Mouse (Mus musculus): ENCODE results near the gene Shq1. TPM values are rescaled to one million over a fixed set of nuclear protein-coding genes. Genes with fewer than 3 reads are reported as not detected.

Shq1 gene
- polyA plus RNA-seq, 1 experiment from 2014 or later: 8.5 TPM

DNA sequence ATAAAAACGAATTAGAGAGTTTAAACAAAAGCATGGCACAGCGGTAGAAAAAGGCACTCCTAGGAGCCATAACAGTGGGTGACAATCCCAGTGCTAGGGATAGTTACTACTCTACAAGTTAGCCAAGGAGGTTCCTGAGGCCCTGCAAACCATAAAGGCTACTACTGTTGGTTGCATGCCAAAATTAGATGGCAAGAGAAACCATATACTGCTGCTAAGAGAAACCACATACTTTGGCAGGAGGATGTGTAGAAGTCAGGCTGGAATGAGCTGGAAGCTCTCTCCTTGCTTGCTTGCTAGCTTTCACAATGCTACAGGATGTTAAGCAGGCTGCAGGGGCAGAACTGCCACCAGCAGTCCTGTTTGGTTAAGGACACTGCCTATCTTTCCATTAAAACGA lies 50.5 kb downstream of the Shq1 start:
- no peaks in the 10 kb centered on the region for H3K36me3 ChIP-seq (ENCODE audit: control insufficient read depth, insufficient read depth, low read length)
- no peak overlapping the region for H3K9ac ChIP-seq (ENCODE audit: low read length)
- H3K27me3 ChIP-seq (ENCODE audit: control insufficient read depth, insufficient read depth, low read length): no peaks in the 10 kb centered on the region
- peaks cover 4 to 12% of the 10 kb centered on the region in 2 experiments; a peak in 2 of 4 replicates for H3K4me1 ChIP-seq (ENCODE audit: control insufficient read depth in 2 of 2, insufficient read depth in 2 of 2, low read length in 2 of 2)
- no peak overlapping the region for H3K27ac ChIP-seq (replicated peaks in 1 of 2; ENCODE audit: control insufficient read depth in 1 of 2, insufficient read depth in 1 of 2, low read depth in 2 of 2, low read length in 2 of 2)
- no peak overlapping the region for H3K4me3 ChIP-seq (ENCODE audit: control insufficient read depth in 1 of 2, insufficient read depth in 1 of 2, low read depth in 1 of 2, low read length in 2 of 2)
- no peaks in the 10 kb centered on the region for H3K9me3 ChIP-seq (ENCODE audit: control insufficient read depth, low read length)
- ATAC-seq (ENCODE audit: insufficient number of reproducible peaks, insufficient read depth, low FRiP score, low read depth): no peak
- no peak overlapping the region for H3K4me2 ChIP-seq (ENCODE audit: low read length)
- WGBS: 75% methylated on average over 3 of the region's 3 CpGs

DNA sequence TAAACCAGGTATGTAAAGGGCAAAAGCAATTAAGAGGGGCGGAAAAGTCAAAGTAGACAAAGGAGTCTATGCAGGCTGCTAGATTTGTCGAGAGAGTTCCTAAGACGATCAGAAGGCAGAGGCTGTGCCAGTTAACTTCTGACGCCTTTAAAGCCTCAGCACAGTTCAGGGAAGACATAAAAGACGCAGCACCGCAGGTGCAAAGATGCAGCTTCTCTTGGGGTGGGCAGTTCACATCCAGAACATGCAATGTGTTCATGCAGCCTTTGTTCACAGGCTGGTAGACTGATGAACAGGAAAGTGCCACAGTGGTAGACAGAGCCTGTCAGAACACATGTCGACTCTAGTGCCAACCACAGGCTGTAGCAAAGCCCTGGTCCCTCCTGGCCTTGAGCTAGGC lies 51.6 kb downstream of the Shq1 start:
- Histone ChIP-seq H3K27me3 (ENCODE audit: control insufficient read depth, insufficient read depth, low read length) (no peaks in the 10 kb centered on the region), H3K9ac (ENCODE audit: low read length) (no peak overlapping the region), H3K4me3 (ENCODE audit: control insufficient read depth in 1 of 2, insufficient read depth in 1 of 2, low read depth in 1 of 2, low read length in 2 of 2) (no peak overlapping the region), H3K36me3 (ENCODE audit: control insufficient read depth, insufficient read depth, low read length) (no peaks in the 10 kb centered on the region), H3K4me1 (ENCODE audit: control insufficient read depth in 2 of 2, insufficient read depth in 2 of 2, low read length in 2 of 2) (peaks cover 4 to 12% of the 10 kb centered on the region in 2 experiments; a peak in 2 of 4 replicates), H3K27ac (replicated peaks in 1 of 2; ENCODE audit: control insufficient read depth in 1 of 2, insufficient read depth in 1 of 2, low read depth in 2 of 2, low read length in 2 of 2) (no peak overlapping the region), H3K4me2 (ENCODE audit: low read length) (no peak overlapping the region), H3K9me3 (ENCODE audit: control insufficient read depth, low read length) (no peaks in the 10 kb centered on the region)
- WGBS: 91% methylated on average over 7 of the region's 7 CpGs
- ATAC-seq (ENCODE audit: insufficient number of reproducible peaks, insufficient read depth, low FRiP score, low read depth): no peak

DNA sequence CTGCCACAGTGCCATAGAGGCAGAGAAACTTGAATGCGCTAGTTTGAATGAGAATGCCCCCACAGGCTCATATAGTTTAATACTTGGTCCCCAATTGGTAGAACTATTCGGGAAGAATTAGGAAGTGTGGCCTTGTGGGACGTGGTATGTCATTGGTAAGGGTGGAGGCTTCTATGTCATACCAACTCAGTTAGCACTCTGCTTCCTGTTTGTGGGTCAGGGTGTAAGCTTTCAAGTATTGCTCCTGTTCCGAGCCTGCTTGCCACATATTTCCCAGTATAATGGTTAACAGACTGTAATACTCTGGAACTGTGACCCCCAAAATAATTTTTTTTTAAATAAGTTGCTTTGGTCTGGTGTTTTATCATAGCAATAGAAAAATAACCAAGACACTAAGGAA lies 54.8 kb downstream of the Shq1 start:
- Histone ChIP-seq H3K27me3 (ENCODE audit: control insufficient read depth, insufficient read depth, low read length) (no peaks in the 10 kb centered on the region), H3K36me3 (ENCODE audit: control insufficient read depth, insufficient read depth, low read length) (no peaks in the 10 kb centered on the region), H3K9me3 (ENCODE audit: control insufficient read depth, low read length) (no peaks in the 10 kb centered on the region), H3K9ac (ENCODE audit: low read length) (no peak overlapping the region), H3K4me1 (ENCODE audit: control insufficient read depth in 2 of 2, insufficient read depth in 2 of 2, low read length in 2 of 2) (no peaks in the 10 kb centered on the region), H3K4me3 (ENCODE audit: control insufficient read depth in 1 of 2, insufficient read depth in 1 of 2, low read depth in 1 of 2, low read length in 2 of 2) (no peak overlapping the region), H3K4me2 (ENCODE audit: low read length) (no peak overlapping the region), H3K27ac (replicated peaks in 1 of 2; ENCODE audit: control insufficient read depth in 1 of 2, insufficient read depth in 1 of 2, low read depth in 2 of 2, low read length in 2 of 2) (no peak overlapping the region)
- 90% methylated on average over 4 of the region's 4 CpGs for WGBS
- no peak for ATAC-seq (ENCODE audit: insufficient number of reproducible peaks, insufficient read depth, low FRiP score, low read depth)

DNA sequence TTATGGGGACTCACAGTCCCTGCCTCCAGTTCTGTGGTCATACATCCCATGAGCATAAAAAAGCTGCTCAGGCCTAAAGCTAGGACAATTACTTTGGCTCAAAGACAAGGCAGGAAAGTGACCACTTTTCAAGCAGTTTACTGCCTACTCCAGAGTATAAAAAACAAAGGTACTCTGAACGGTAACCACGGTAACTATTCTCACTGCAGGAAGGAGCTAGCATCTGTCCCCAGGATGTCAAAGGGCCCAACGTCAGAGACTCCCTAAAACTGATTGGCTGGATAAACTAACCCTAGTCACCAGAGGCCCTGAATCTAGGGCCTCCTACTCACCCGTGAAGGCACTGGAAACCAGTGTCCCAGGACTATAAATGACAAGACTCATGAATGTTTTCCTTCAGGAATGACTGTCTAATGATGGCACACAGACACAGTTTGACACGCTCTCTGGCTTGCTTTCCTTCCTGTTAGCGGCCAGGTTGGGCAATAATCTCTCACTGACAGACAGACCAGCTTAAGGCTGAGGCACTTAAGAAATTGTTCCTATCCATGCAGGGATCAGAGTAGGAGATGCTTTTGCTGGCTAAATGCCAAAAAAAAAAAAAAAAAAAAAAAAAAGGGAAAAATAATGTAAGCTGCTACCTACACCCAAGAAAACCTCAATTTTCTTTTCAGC lies 57.2 kb downstream of the Shq1 start:
- 56% methylated on average over 6 of the region's 6 CpGs for WGBS
- no peak overlapping the region for H3K9ac ChIP-seq (ENCODE audit: low read length)
- H3K4me3 ChIP-seq (ENCODE audit: control insufficient read depth in 1 of 2, insufficient read depth in 1 of 2, low read depth in 1 of 2, low read length in 2 of 2): no peak overlapping the region
- no peaks in the 10 kb centered on the region for H3K27me3 ChIP-seq (ENCODE audit: control insufficient read depth, insufficient read depth, low read length)
- no peak for ATAC-seq (ENCODE audit: insufficient number of reproducible peaks, insufficient read depth, low FRiP score, low read depth)
- H3K36me3 ChIP-seq (ENCODE audit: control insufficient read depth, insufficient read depth, low read length): no peaks in the 10 kb centered on the region
- no peaks in the 10 kb centered on the region for H3K4me1 ChIP-seq (ENCODE audit: control insufficient read depth in 2 of 2, insufficient read depth in 2 of 2, low read length in 2 of 2)
- H3K4me2 ChIP-seq (ENCODE audit: low read length): no peak overlapping the region
- H3K27ac ChIP-seq (replicated peaks in 1 of 2; ENCODE audit: control insufficient read depth in 1 of 2, insufficient read depth in 1 of 2, low read depth in 2 of 2, low read length in 2 of 2): no peak overlapping the region
- no peaks in the 10 kb centered on the region for H3K9me3 ChIP-seq (ENCODE audit: control insufficient read depth, low read length)

DNA sequence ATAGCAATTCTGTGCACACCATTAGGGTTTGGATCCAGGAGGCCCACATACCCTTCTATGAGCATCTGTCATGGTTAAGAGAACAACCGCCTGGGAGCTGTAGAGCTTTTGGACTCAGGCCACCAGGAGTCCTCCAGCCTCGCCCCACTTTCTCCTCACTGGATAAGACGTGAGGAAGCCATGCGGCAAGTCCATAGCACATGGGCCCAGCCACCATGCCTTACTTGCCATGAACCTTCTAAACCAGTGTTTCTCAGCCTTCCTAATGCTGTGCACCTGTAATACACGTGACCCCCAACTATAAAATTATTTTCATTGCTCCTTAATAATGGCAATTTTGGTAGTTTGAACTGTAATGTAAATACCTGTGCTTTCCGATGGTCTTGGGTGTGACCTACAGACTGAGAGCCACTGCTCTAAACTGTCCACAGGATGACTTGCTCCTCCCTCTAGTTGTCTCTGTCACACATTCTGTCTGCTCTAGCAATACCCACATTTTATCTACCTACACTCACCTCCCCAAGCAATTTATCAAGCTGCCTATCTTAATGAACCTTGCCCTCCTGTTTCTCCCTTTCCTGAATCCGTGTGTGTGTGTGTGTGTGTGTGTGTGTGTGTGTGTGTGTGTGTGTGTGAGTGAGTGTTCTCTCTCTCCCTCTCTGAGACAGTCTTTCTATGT lies 59.9 kb downstream of the Shq1 start:
- no peak overlapping the region for H3K9ac ChIP-seq (ENCODE audit: low read length)
- no peaks in the 10 kb centered on the region for H3K36me3 ChIP-seq (ENCODE audit: control insufficient read depth, insufficient read depth, low read length)
- H3K27ac ChIP-seq (replicated peaks in 1 of 2; ENCODE audit: control insufficient read depth in 1 of 2, insufficient read depth in 1 of 2, low read depth in 2 of 2, low read length in 2 of 2): no peak overlapping the region
- ATAC-seq (ENCODE audit: insufficient number of reproducible peaks, insufficient read depth, low FRiP score, low read depth): no peak
- 89% methylated on average over 7 of the region's 7 CpGs for WGBS
- no peaks in the 10 kb centered on the region for H3K9me3 ChIP-seq (ENCODE audit: control insufficient read depth, low read length)
- H3K4me3 ChIP-seq (ENCODE audit: control insufficient read depth in 1 of 2, insufficient read depth in 1 of 2, low read depth in 1 of 2, low read length in 2 of 2): no peak overlapping the region
- no peak overlapping the region for H3K4me2 ChIP-seq (ENCODE audit: low read length)
- H3K27me3 ChIP-seq (ENCODE audit: control insufficient read depth, insufficient read depth, low read length): no peaks in the 10 kb centered on the region
- no peaks in the 10 kb centered on the region for H3K4me1 ChIP-seq (ENCODE audit: control insufficient read depth in 2 of 2, insufficient read depth in 2 of 2, low read length in 2 of 2)

DNA sequence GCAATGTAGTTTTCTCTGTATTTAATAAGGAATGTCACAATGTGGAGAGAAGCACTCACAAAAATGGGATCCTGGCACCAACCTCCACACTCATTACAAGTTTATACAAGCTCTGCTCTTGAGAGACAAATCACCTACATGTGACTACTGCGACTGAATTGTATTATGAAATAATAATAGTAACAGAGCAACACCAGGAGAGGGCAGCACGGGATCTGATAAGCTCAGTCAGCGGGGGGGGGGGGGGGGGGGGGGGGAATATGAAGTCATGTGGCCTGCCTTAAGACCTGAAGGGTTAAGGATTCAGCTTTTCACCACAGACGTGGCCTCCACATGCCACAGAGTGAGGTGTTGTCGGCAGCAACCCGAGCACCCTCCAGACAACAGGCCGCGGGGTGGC lies 60.8 kb downstream of the Shq1 start:
- ATAC-seq (ENCODE audit: insufficient number of reproducible peaks, insufficient read depth, low FRiP score, low read depth): no peak
- H3K36me3 ChIP-seq (ENCODE audit: control insufficient read depth, insufficient read depth, low read length): no peaks in the 10 kb centered on the region

DNA sequence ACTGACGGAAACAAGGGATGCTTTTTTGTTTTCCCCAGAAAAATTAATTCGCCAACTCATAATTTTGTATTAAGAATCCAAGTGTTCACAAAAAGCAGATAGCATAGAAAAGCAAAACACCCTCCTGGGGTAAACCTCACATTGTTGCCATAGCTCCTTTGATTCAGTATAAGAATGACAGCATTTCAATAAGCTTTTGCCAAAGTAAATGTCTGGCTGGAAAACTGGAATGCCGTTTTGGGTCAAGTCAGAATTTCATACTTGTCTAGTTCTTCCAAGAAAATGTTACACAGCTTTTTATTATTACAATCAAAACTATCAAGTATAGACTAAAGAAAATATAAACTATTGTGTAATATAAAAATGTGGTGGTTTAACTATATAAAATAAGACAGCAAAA lies 61.7 kb downstream of the Shq1 start:
- Histone ChIP-seq H3K27me3 (ENCODE audit: control insufficient read depth, insufficient read depth, low read length) (no peaks in the 10 kb centered on the region), H3K4me3 (ENCODE audit: control insufficient read depth in 1 of 2, insufficient read depth in 1 of 2, low read depth in 1 of 2, low read length in 2 of 2) (no peak overlapping the region), H3K4me2 (ENCODE audit: low read length) (no peak overlapping the region), H3K9me3 (ENCODE audit: control insufficient read depth, low read length) (no peaks in the 10 kb centered on the region), H3K27ac (replicated peaks in 1 of 2; ENCODE audit: control insufficient read depth in 1 of 2, insufficient read depth in 1 of 2, low read depth in 2 of 2, low read length in 2 of 2) (no peak overlapping the region), H3K4me1 (ENCODE audit: control insufficient read depth in 2 of 2, insufficient read depth in 2 of 2, low read length in 2 of 2) (no peaks in the 10 kb centered on the region), H3K9ac (ENCODE audit: low read length) (no peak overlapping the region), H3K36me3 (ENCODE audit: control insufficient read depth, insufficient read depth, low read length) (no peaks in the 10 kb centered on the region)
- 81% methylated on average over 3 of the region's 3 CpGs for WGBS
- no peak for ATAC-seq (ENCODE audit: insufficient number of reproducible peaks, insufficient read depth, low FRiP score, low read depth)

More for the DNA sequence above, 60.8 kb downstream of the Shq1 start:
- no peaks in the 10 kb centered on the region for H3K4me1 ChIP-seq (ENCODE audit: control insufficient read depth in 2 of 2, insufficient read depth in 2 of 2, low read length in 2 of 2)
- no peaks in the 10 kb centered on the region for H3K9me3 ChIP-seq (ENCODE audit: control insufficient read depth, low read length)
- no peak overlapping the region for H3K27ac ChIP-seq (replicated peaks in 1 of 2; ENCODE audit: control insufficient read depth in 1 of 2, insufficient read depth in 1 of 2, low read depth in 2 of 2, low read length in 2 of 2)
- 53% methylated on average over 7 of the region's 8 CpGs for WGBS
- H3K27me3 ChIP-seq (ENCODE audit: control insufficient read depth, insufficient read depth, low read length): no peaks in the 10 kb centered on the region
- no peak overlapping the region for H3K9ac ChIP-seq (ENCODE audit: low read length)
- no peak overlapping the region for H3K4me2 ChIP-seq (ENCODE audit: low read length)
- H3K4me3 ChIP-seq (ENCODE audit: control insufficient read depth in 1 of 2, insufficient read depth in 1 of 2, low read depth in 1 of 2, low read length in 2 of 2): no peak overlapping the region

DNA sequence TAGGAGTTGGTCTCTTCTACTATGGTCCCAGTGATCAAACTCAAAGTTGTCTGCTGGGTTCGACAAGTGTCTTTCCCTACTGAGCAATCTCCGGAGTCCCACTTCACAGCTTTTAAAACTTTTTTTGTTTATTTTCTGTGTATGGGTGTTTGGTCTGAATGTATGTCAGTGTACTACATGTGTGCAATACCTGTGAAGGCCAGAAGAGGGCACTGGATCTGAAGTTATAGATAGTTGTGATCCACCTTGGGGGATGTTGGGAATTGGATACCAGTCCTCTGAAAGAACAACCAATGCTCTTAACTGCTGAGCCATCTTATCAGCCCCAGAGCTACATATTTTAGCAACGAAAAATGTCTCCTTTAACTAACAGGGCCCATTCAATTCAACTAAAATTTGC lies 62.5 kb downstream of the Shq1 start:
- no peak overlapping the region for H3K4me3 ChIP-seq (ENCODE audit: control insufficient read depth in 1 of 2, insufficient read depth in 1 of 2, low read depth in 1 of 2, low read length in 2 of 2)
- H3K4me2 ChIP-seq (ENCODE audit: low read length): no peak overlapping the region
- no peaks in the 10 kb centered on the region for H3K9me3 ChIP-seq (ENCODE audit: control insufficient read depth, low read length)
- ATAC-seq (ENCODE audit: insufficient number of reproducible peaks, insufficient read depth, low FRiP score, low read depth): no peak
- H3K27ac ChIP-seq (replicated peaks in 1 of 2; ENCODE audit: control insufficient read depth in 1 of 2, insufficient read depth in 1 of 2, low read depth in 2 of 2, low read length in 2 of 2): no peak overlapping the region
- 89% methylated on average over 3 of the region's 3 CpGs for WGBS
- no peak overlapping the region for H3K9ac ChIP-seq (ENCODE audit: low read length)
- no peaks in the 10 kb centered on the region for H3K36me3 ChIP-seq (ENCODE audit: control insufficient read depth, insufficient read depth, low read length)
- H3K4me1 ChIP-seq (ENCODE audit: control insufficient read depth in 2 of 2, insufficient read depth in 2 of 2, low read length in 2 of 2): no peaks in the 10 kb centered on the region
- H3K27me3 ChIP-seq (ENCODE audit: control insufficient read depth, insufficient read depth, low read length): no peaks in the 10 kb centered on the region
